Mouse (Mus musculus) heart, adult 11 months (tissue): ENCODE results near the gene Dok7.
A peak's percentile ranks its signal among the peaks of the same experiment; 100 is the strongest.

Experiments used
- DNase-seq: peaks from one replicate; pipeline ENCODE4 v3.0.0; 2022

Dok7 gene

GRCm38 (mm10) chr5:35056604-35057432 lies at the start of gene Dok7:
Gene Dok7 (plus strand): TSS chr5:35056766.
- peak; percentile 98 for DNase-seq

GRCm38 (mm10) chr5:35009163-35009562 lies 47.4 kb upstream of the Dok7 start:
- peak; percentile 95 for DNase-seq

- DNase-seq = peak; percentile 95
Measured at GRCm38 (mm10) chr5:35010656-35011055, 45.9 kb upstream of the Dok7 start.

GRCm38 (mm10) chr5:35011156-35011923 lies 45.2 kb upstream of the Dok7 start:
- no peak for DNase-seq

GRCm38 (mm10) chr5:35014036-35014435 lies 42.5 kb upstream of the Dok7 start:
- no peak for DNase-seq

GRCm38 (mm10) chr5:35019673-35020300 lies 36.8 kb upstream of the Dok7 start:
- DNase-seq = no peak

GRCm38 (mm10) chr5:35020410-35021241 lies 35.9 kb upstream of the Dok7 start:
- no peak for DNase-seq

- DNase-seq = peak; percentile 96
Measured at GRCm38 (mm10) chr5:35024975-35025374, 31.6 kb upstream of the Dok7 start.

- DNase-seq = peak; percentile 92
Measured at GRCm38 (mm10) chr5:35029303-35029702, 27.3 kb upstream of the Dok7 start.

- DNase-seq = no peak
Measured at GRCm38 (mm10) chr5:35029755-35030154, 26.8 kb upstream of the Dok7 start.

GRCm38 (mm10) chr5:35033068-35033467 lies 23.5 kb upstream of the Dok7 start:
- DNase-seq = no peak

- no peak for DNase-seq
Measured at GRCm38 (mm10) chr5:35033619-35034018, 22.9 kb upstream of the Dok7 start.

GRCm38 (mm10) chr5:35035141-35035540 lies 21.4 kb upstream of the Dok7 start:
- DNase-seq = no peak

- peak; percentile 98 for DNase-seq
Measured at GRCm38 (mm10) chr5:35035795-35036194, 20.8 kb upstream of the Dok7 start.

- DNase-seq = no peak
Measured at GRCm38 (mm10) chr5:35037438-35037837, 19.1 kb upstream of the Dok7 start.

GRCm38 (mm10) chr5:35041268-35041829 lies 15.2 kb upstream of the Dok7 start, which contains the start of gene Hgfac:
Gene Hgfac (plus strand): TSS chr5:35041509.
- DNase-seq = no peak

- no peak for DNase-seq
Measured at GRCm38 (mm10) chr5:35042431-35043109, 14.0 kb upstream of the Dok7 start.

- DNase-seq = peak; percentile 96
Measured at GRCm38 (mm10) chr5:35043110-35043451, 13.5 kb upstream of the Dok7 start.

GRCm38 (mm10) chr5:35050541-35050940 lies 6.0 kb upstream of the Dok7 start:
- DNase-seq = no peak

- DNase-seq = no peak
Measured at GRCm38 (mm10) chr5:35054628-35055027, 1.9 kb upstream of the Dok7 start.

- DNase-seq = no peak
Measured at GRCm38 (mm10) chr5:35055076-35055475, 1.5 kb upstream of the Dok7 start.

- no peak for DNase-seq
Measured at GRCm38 (mm10) chr5:35057582-35057981, 1.0 kb downstream of the Dok7 start.
